Mouse (Mus musculus) heart, embryonic 14.5 days (tissue): ENCODE data around the gene Arl15. TPM values are rescaled to one million over a fixed set of nuclear protein-coding genes. Genes with fewer than 3 reads are reported as not detected.

Experiments
- ATAC-seq: fragments of 200-750 bp; cut with Nextera tagmentation; 2 replicates; pipeline ENCODE4 v1.8.0; 2017; ENCODE audit warnings: low read depth, moderate TSS enrichment; ENCODE audit not compliant: insufficient number of reproducible peaks, insufficient read depth, low FRiP score
- H3K27ac ChIP-seq, 2 experiments: fragments of 200-500 bp in 1 of 2; fragments of 300-500 bp in 1 of 2; sonication (generic) in 1 of 2; replicated peaks in 1 of 2; 2 replicates each; pipeline ENCODE4 v1.5.1; 2012 to 2014; ENCODE audit warnings: low read depth in 2 of 2, low read length in 2 of 2, control low read depth in 1 of 2, mild to moderate bottlenecking in 1 of 2, mixed read lengths in 1 of 2; ENCODE audit not compliant: control insufficient read depth in 1 of 2, insufficient read depth in 1 of 2
- H3K27me3 ChIP-seq: fragments of 300-500 bp; sonication (generic); 2 replicates; pipeline ENCODE4 v1.6.1; 2014; ENCODE audit warnings: mild to moderate bottlenecking, low read length, control low read depth; ENCODE audit not compliant: control insufficient read depth, insufficient read depth
- H3K36me3 ChIP-seq: fragments of 300-500 bp; sonication (generic); 2 replicates; pipeline ENCODE4 v1.6.1; 2014; ENCODE audit warnings: mild to moderate bottlenecking, control low read depth, low read length, mixed read lengths; ENCODE audit not compliant: control insufficient read depth, insufficient read depth
- H3K4me1 ChIP-seq, 2 experiments: fragments of 200-500 bp in 1 of 2; fragments of 300-500 bp in 1 of 2; sonication (generic) in 1 of 2; 2 replicates each; pipeline ENCODE4 v1.6.1; 2012 to 2014; ENCODE audit warnings: low read length in 2 of 2, control low read depth in 1 of 2, mixed read lengths in 1 of 2; ENCODE audit not compliant: control insufficient read depth in 2 of 2, insufficient read depth in 2 of 2
- H3K4me2 ChIP-seq: fragments of 300-500 bp; sonication (generic); 2 replicates; pipeline ENCODE4 v1.6.1; 2014; ENCODE audit warnings: mild to moderate bottlenecking, low read length
- H3K4me3 ChIP-seq, 2 experiments: fragments of 200-500 bp in 1 of 2; fragments of 300-500 bp in 1 of 2; sonication (generic) in 1 of 2; 2 replicates each; pipeline ENCODE4 v1.5.1; 2012 to 2014; ENCODE audit warnings: low read length in 2 of 2, mild to moderate bottlenecking in 2 of 2, control low read depth in 1 of 2, low read depth in 1 of 2, moderate library complexity in 1 of 2; ENCODE audit not compliant: control insufficient read depth in 1 of 2, insufficient read depth in 1 of 2
- H3K9ac ChIP-seq: fragments of 300-500 bp; sonication (generic); 2 replicates; pipeline ENCODE4 v1.6.1; 2014; ENCODE audit warnings: mild to moderate bottlenecking, low read length
- H3K9me3 ChIP-seq: fragments of 300-500 bp; sonication (generic); 2 replicates; pipeline ENCODE4 v1.6.1; 2016; ENCODE audit warnings: low read length, control low read depth; ENCODE audit not compliant: control insufficient read depth
- WGBS: fragments of 180-500 bp; shearing (Covaris S2); extraction: QIAGEN DNeasy Blood & Tissue Kit; methylation state at CpG from one replicate; pipeline ENCODE4 v1.1.7; 2014; 5-methylcytosine and 5-hydroxymethylcytosine counted together
- polyA plus RNA-seq: library from polyadenylated mRNA; unstranded; fragments of >200 nt; fragmentation: Nextera tagmentation; extraction: Ambion mirVana; gene quantifications from 2 replicates; pipeline ENCODE4 v1.2.1, GENCODE M21; 2014

The Arl15 gene
- polyA plus RNA-seq, 1 experiment from 2014 or later = 8.3 TPM

DNA sequence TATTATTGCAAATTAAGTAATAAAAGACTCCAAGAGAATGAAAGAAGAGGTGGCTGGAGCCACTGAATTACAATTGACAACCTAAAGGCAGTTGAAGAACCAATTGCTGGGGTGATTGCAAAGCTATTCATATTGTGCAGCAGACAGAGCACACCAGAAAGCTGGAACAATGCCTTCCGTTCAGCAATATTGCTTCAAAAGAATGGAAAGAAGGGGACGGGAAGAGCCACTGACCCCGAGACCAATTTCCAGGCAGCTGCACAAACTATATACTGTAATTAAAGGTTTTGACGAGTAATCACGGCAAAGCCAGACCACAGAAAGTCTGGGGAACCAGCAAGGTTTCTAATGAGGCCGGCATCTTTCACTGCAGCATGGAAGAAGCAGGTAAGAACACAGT lies 181.4 kb downstream of the Arl15 start:
- Histone ChIP-seq H3K9me3 (no peaks in the 10 kb centered on the region), H3K27ac (no peak overlapping the region), H3K27me3 (no peaks in the 10 kb centered on the region), H3K4me1 (no peaks in the 10 kb centered on the region; a peak in 1 of 4 replicates), H3K4me3 (no peak overlapping the region), H3K4me2 (no peak overlapping the region), H3K9ac (no peak overlapping the region), H3K36me3 (no peaks in the 10 kb centered on the region)
- 79% methylated on average over 6 of the region's 6 CpGs for WGBS
- no peak for ATAC-seq

DNA sequence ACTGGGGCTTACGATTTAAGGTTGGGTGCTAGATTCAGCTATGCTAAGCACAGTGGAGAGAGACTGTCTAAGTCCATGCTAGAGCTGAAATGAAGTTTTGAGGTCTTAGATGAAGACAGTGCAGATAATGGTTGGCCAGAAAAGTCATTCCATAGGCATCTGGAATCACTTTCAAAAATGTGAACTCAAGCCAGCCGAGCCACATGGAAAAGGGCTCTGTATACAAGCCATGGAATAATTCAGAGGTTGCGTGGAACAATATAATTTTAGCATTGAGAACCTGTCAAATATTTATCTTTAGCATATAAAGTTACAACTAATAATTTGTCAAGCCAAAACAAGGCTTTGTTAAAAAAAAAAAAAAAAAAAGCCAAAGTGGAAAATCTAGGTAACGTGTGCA lies 182.6 kb downstream of the Arl15 start:
- H3K27ac ChIP-seq = no peak overlapping the region
- no peaks in the 10 kb centered on the region for H3K36me3 ChIP-seq
- no peaks in the 10 kb centered on the region for H3K27me3 ChIP-seq
- peaks cover 3% of the 10 kb centered on the region in 2 experiments; a peak in 3 of 4 replicates for H3K4me1 ChIP-seq
- no peak for ATAC-seq
- no peaks in the 10 kb centered on the region for H3K9me3 ChIP-seq
- H3K4me3 ChIP-seq = no peak overlapping the region
- H3K4me2 ChIP-seq = no peak overlapping the region
- 89% methylated on average over 4 of the region's 4 CpGs for WGBS
- no peak overlapping the region for H3K9ac ChIP-seq

DNA sequence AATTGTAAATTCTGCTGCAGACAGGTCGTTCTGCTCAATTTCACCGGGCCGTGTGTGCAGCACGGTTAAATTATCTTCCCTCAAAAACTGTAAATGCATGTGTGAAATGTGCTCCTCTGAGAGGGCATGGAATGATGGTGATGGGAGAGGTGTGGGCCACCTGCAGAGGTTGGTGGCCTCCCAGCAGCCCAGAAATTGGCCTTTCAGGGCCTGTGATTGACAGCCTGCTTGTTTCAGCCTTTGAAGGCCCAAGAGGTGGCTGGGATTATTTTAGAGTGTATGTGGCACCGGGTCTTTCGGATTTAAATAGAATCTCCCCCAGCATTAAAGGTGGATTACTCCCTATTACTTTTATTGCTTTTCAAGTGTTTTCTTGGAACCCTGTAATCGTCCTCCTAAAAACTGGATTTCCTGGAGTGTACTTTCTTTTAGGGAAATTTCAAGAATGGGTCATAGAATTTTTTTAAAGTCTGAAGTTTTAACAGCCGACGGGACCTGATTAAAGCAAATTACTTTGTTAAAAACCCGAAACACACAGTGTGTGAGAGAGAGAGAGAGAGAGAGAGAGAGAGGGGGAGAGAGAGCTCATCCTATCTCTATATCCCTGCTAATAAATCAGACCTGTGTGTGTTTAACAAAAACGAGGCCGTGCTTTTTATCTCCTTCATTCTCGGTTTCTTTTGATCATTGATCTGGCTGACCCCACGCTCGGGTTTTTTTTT lies 186.6 kb downstream of the Arl15 start:
- Histone ChIP-seq H3K4me2 (no peak overlapping the region), H3K27ac (no peak overlapping the region), H3K9ac (no peak overlapping the region), H3K4me1 (peaks cover 3 to 6% of the 10 kb centered on the region in 2 experiments; a peak in 3 of 4 replicates), H3K9me3 (no peaks in the 10 kb centered on the region), H3K27me3 (no peaks in the 10 kb centered on the region), H3K36me3 (no peaks in the 10 kb centered on the region), H3K4me3 (no peak overlapping the region)
- 66% methylated on average over 15 of the region's 15 CpGs for WGBS
- no peak for ATAC-seq

DNA sequence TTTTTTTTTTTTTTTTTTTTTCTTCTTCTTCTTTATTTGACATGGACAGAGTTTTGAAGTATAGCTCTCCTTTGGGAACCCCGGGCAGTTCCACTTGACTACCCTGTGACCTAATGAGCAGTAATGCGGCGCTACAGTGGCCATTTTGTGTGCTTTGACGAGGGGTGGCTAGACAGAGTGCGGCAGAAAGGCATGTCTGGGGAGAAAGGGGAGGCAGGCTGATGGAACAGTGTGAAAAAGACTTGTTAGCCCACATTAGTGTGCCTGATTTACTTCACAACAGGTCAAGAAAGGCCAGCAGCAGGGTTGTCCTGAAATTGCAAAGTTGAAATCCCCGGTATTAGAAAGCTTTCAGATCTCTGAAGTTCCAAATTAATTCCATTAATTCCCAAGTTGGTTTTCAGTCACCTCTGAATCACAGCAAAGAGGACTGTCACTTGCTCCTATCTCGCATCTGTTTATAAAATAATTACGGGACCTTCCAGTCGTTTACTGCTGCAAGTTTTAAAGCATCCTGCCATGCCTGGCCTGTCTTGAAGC lies 187.2 kb downstream of the Arl15 start:
- H3K4me1 ChIP-seq = peaks cover 3 to 6% of the 10 kb centered on the region in 2 experiments; a peak in 3 of 4 replicates
- no peak overlapping the region for H3K4me3 ChIP-seq
- H3K27ac ChIP-seq = no peak overlapping the region
- no peaks in the 10 kb centered on the region for H3K36me3 ChIP-seq
- WGBS = 72% methylated on average over 9 of the region's 9 CpGs
- ATAC-seq = no peak
- H3K27me3 ChIP-seq = no peaks in the 10 kb centered on the region
- H3K9ac ChIP-seq = no peak overlapping the region
- H3K4me2 ChIP-seq = no peak overlapping the region
- no peaks in the 10 kb centered on the region for H3K9me3 ChIP-seq

DNA sequence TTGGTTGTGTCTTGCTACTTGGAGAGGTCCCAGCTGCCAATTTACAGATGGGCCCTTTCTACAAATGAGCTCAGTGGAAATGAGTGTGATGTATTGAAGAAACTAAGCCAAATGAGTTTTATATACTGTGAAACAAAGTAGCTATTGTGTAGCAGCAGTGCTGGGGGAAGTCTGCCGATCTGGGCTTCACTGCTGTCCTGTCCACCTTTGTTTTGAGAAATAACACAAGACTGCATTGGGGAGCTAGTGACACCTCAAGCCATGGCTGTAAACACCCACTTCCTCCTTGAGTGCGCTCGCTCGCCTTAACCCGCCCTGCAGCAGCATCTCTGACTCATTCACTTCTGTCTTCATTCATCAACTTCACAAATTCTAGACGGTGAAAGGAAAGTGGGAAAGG lies 189.3 kb downstream of the Arl15 start:
- Histone ChIP-seq H3K9ac (no peak overlapping the region), H3K9me3 (no peaks in the 10 kb centered on the region), H3K4me1 (peaks cover 3 to 6% of the 10 kb centered on the region in 2 experiments; a peak in 3 of 4 replicates), H3K4me3 (no peak overlapping the region), H3K27ac (no peak overlapping the region), H3K27me3 (no peaks in the 10 kb centered on the region), H3K36me3 (no peaks in the 10 kb centered on the region), H3K4me2 (no peak overlapping the region)
- 55% methylated on average over 6 of the region's 6 CpGs for WGBS
- ATAC-seq = no peak

DNA sequence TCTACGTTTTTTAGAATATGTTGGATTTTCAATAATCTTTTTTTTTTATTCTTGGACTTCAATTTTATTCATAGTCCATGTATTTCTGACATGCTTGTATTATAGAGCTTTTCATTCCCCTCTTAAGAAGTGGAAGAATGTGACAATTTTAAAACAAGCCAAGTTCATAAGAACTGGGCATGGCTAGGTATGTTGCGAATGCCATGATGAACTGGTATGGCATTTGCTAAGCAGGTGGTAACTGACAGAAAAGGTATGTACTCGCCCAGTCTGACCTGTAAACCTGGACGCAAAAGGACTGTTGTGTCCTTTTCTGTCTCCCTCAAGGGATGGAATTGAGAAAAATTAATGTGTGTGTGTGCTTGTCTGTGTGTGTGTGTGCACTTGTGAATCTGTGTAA lies 190.2 kb downstream of the Arl15 start:
- no peaks in the 10 kb centered on the region for H3K9me3 ChIP-seq
- H3K4me2 ChIP-seq = no peak overlapping the region
- no peak overlapping the region for H3K9ac ChIP-seq
- no peak overlapping the region for H3K27ac ChIP-seq
- no peak overlapping the region for H3K4me3 ChIP-seq
- H3K4me1 ChIP-seq = peaks cover 3 to 6% of the 10 kb centered on the region in 2 experiments; a peak in 3 of 4 replicates
- 90% methylated on average over 4 of the region's 4 CpGs for WGBS
- H3K27me3 ChIP-seq = no peaks in the 10 kb centered on the region
- no peak for ATAC-seq
- no peaks in the 10 kb centered on the region for H3K36me3 ChIP-seq

DNA sequence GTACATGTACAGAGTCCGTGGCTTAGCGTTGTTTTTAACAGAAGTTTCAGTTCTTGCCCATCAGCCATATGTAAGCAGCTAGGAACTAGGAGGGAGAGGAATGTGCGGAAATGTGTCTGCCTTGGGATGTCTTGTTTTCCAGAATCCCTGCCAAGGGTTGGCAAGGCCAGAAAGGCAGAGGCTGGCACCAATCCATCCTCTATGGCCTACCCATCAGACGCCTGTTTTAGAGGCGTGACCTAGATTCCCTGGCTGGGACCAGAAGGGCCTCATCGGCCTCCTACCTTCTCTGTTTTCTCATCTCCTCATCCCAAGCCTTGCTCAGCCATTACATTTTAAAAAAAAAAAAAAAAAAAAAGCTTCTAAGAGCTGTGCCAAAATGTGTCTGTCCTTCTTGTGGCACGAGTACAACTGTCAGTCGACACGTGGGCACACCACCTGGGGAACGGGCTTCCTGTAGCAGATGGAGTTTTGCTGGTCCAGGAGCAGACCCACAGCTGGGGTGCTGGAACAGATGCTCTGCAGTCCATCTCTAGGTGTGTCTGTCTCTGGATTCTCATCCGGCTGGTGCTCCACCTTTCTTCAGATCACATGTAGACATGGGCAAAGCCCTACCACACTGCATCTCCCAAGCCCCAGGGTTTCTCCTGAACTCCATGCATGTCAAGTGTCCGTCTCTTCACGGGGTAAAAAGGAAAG lies 192.7 kb downstream of the Arl15 start:
- peaks cover 0 to 2% of the 10 kb centered on the region in 2 experiments; a peak in 1 of 4 replicates for H3K4me1 ChIP-seq
- no peaks in the 10 kb centered on the region for H3K9me3 ChIP-seq
- H3K27ac ChIP-seq = no peak overlapping the region
- no peaks in the 10 kb centered on the region for H3K36me3 ChIP-seq
- 88% methylated on average over 13 of the region's 13 CpGs for WGBS
- H3K27me3 ChIP-seq = no peaks in the 10 kb centered on the region
- no peak overlapping the region for H3K4me2 ChIP-seq
- H3K9ac ChIP-seq = no peak overlapping the region
- no peak for ATAC-seq
- no peak overlapping the region for H3K4me3 ChIP-seq
